Mouse (Mus musculus) stomach, postnatal 0 days (tissue): ENCODE measurements around the gene Vmn1r104.
"Not testable (repeated sequence)": the region's sequence is repeated elsewhere in the genome, so short reads cannot be mapped to it uniquely, and the experiment has no call there.

Experiments used
- CTCF ChIP-seq: IDR thresholded peaks from 2 replicates; pipeline ENCODE4 v1.5.1; 2016; ENCODE audit warnings: antibody characterized with exemption, low read depth, mild to moderate bottlenecking, moderate library complexity
- EP300 ChIP-seq: optimal IDR thresholded peaks from 2 replicates; pipeline ENCODE3; 2016; ENCODE audit warnings: antibody characterized with exemption

- TF ChIP-seq EP300, CTCF: not testable (repeated sequence)
These were observed 12.0 kb downstream of the Vmn1r104 start, which contains the start of gene Gm5726 for GRCm38 (mm10) chr7:20545657-20546056.
